Mouse (Mus musculus) lung, adult 2 months (tissue): ENCODE measurements around the gene Dpm3.

Source experiments
- CTCF ChIP-seq: fragments of 200-500 bp; IDR thresholded peaks from 2 replicates; pipeline ENCODE4 v1.5.1; 2011; ENCODE audit warnings: mild to moderate bottlenecking, low read length, control low read depth; ENCODE audit not compliant: insufficient read depth
- POLR2A ChIP-seq: fragments of 200-500 bp; IDR thresholded peaks from 2 replicates; pipeline ENCODE4 v1.6.1; 2011; ENCODE audit warnings: low read depth, mild to moderate bottlenecking, control low read depth, low read length, borderline replicate concordance; ENCODE audit errors: extremely low read depth

DNA sequence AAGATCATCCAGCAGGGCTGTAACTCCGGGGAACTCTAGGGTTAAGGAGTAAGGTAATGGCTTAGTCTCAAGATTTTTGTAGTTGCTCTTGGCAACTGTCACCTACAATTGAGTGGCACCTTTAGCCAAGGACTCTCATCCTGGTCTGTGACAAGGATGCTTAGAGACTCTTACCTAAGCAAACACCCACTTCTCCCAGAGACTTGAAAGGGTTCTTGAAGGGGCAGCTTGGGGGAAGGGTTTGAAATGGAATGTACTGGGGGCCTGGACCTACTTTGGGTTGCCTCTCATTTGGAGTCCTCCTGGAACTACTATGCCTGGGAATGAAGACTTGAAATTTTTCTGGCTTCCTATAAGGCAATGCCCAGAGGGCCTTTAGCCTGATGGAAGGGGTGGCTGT, 40.9 kb upstream of the Dpm3 start:
- no peak for TF ChIP-seq CTCF
- no peak for TF ChIP-seq POLR2A
